Mouse (Mus musculus) olfactory bulb, adult 2 months (tissue): ENCODE measurements around the gene Zfp536.

Source experiments
- CTCF ChIP-seq: fragments of 200-500 bp; IDR thresholded peaks from 2 replicates; pipeline ENCODE4 v1.5.1; 2012; ENCODE audit warnings: low read depth, mild to moderate bottlenecking, low read length, moderate library complexity; ENCODE audit not compliant: insufficient read depth
- POLR2A ChIP-seq: fragments of 200-500 bp; IDR thresholded peaks from 2 replicates; pipeline ENCODE4 v1.6.1; 2012; ENCODE audit warnings: mild to moderate bottlenecking, low read depth, low read length, moderate library complexity; ENCODE audit not compliant: insufficient read depth

DNA sequence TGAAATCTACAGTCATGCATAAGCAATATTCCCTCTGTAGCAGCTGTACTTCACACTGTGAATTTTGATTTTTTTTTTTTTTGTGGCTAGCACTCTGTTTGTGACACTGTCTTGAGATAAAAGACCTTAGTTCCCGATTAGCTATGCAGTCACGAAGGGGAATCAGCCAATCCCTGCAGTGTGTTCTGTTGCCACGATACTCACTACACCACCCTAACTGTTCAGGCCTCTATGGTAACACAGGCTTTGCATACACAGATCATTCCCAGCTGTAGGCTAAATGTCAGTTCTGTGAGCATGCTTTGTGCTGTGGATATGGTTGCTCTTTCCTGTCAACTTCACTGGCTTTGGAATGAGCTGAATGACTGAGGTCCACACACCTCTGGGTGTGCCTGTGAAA lies 325.9 kb downstream of the Zfp536 start:
- TF ChIP-seq POLR2A (no peak), CTCF (no peak)
